Mouse (Mus musculus): ENCODE measurements around the gene Pom121l2. TPM values are rescaled to one million over a fixed set of nuclear protein-coding genes. Genes with fewer than 3 reads are reported as not detected.
A peak's percentile ranks its signal among the peaks of the same experiment; 100 is the strongest.

Pom121l2 gene
- total RNA-seq, 1 experiment: 0.31 TPM

DNA sequence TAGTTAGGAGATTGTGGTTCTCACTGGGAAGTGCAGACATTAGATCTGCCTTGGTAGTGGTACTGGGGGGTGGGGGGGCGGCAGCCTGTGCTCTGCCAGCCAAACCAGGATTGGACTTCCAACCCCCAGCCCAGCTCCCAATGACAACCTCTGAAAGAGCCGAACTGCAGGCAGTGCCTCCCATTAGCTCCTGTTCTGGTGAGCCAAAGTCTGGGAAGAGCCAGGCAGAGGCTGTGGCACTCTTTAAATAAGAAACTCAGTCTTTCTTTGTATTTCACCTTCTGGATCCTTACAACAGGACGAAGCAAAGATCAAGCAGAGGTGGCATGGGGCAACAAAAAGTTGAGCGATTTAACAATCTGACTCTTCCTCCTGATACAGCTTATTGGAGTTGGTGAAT is 18.2 kb downstream of the Pom121l2 start:
- no peaks in the 10 kb centered on the region for H3K36me3 ChIP-seq (ENCODE audit: control insufficient read depth, insufficient read depth, low read length, poor library complexity, severe bottlenecking)
- H3K4me1 ChIP-seq (ENCODE audit: control insufficient read depth in 2 of 2, insufficient read depth in 2 of 2, low read length in 2 of 2, poor library complexity in 1 of 2): peaks cover 2 to 4% of the 10 kb centered on the region in 2 experiments; a peak in 2 of 4 replicates
- no peak for TF ChIP-seq MAFK (IDR thresholded peaks at IDR 0.05; ENCODE audit: insufficient read depth, low read depth, low read length)
- TF ChIP-seq ZC3H11A (IDR thresholded peaks at IDR 0.05; ENCODE audit: borderline replicate concordance, low read depth, low read length): no peak
- TF ChIP-seq CHD2 (IDR thresholded peaks at IDR 0.05; ENCODE audit: low read depth, low read length): no peak
- TF ChIP-seq HCFC1 (IDR thresholded peaks at IDR 0.05; ENCODE audit: borderline replicate concordance, insufficient read depth, low read length): no peak
- no peak for TF ChIP-seq ZNF384 (IDR thresholded peaks at IDR 0.05; ENCODE audit: low read depth, low read length)
- no peak for DNase-seq (ENCODE audit: low read depth, low spot score)
- no peaks in the 10 kb centered on the region for H3K9me3 ChIP-seq (ENCODE audit: control insufficient read depth, insufficient read depth, low read depth, low read length)
- H3K27ac ChIP-seq (ENCODE audit: insufficient read depth, low read depth, low read length, poor library complexity, severe bottlenecking): no peak overlapping the region
- no peak overlapping the region for H3K9ac ChIP-seq (ENCODE audit: insufficient read depth, low read depth, low read length, poor library complexity, severe bottlenecking)
- H3K4me3 ChIP-seq (ENCODE audit: insufficient read depth in 1 of 2, low read depth in 1 of 2, low read length in 2 of 2, poor library complexity in 1 of 2, severe bottlenecking in 1 of 2): no peak overlapping the region
- in situ Hi-C loops (cut with MboI; ENCODE audit: low sequenced_read_pairs in 2 of 2, unreplicated experiment in 2 of 2): no loop called here

GRCm38 (mm10) chr13:22001346-22001745 is 20.4 kb downstream of the Pom121l2 start:
- TF ChIP-seq CHD2 (IDR thresholded peaks at IDR 0.05; ENCODE audit: low read depth, low read length) (no peak), MAFK (IDR thresholded peaks at IDR 0.05; ENCODE audit: insufficient read depth, low read depth, low read length) (no peak), ZC3H11A (IDR thresholded peaks at IDR 0.05; ENCODE audit: borderline replicate concordance, low read depth, low read length) (no peak), ZNF384 (IDR thresholded peaks at IDR 0.05; ENCODE audit: low read depth, low read length) (no peak), HCFC1 (IDR thresholded peaks at IDR 0.05; ENCODE audit: borderline replicate concordance, insufficient read depth, low read length) (no peak)

DNA sequence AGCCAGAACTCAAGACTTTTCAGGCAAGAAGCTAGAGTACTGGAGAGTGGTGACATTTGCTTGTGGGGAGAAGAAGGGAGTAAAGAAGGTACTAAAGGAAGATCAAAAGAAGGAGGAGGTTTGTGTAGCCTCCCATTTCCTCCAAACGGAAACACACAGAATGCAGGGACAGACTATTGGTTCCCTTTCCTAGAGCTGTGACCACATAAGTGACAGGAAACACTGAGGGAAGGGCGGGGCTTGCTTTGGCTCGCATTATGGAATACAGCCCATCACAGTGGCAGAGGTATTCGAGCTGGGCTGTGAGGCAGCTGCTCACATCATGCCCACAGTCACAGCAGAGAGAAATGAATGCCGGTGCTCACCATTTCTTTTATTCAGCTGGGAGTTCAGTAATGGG is 20.8 kb downstream of the Pom121l2 start:
- Histone ChIP-seq H3K36me3 (ENCODE audit: control insufficient read depth, insufficient read depth, low read length, poor library complexity, severe bottlenecking) (no peaks in the 10 kb centered on the region), H3K4me1 (ENCODE audit: control insufficient read depth in 2 of 2, insufficient read depth in 2 of 2, low read length in 2 of 2, poor library complexity in 1 of 2) (peaks cover under 1 to 2% of the 10 kb centered on the region in 2 experiments; a peak in 2 of 4 replicates), H3K4me3 (ENCODE audit: insufficient read depth in 1 of 2, low read depth in 1 of 2, low read length in 2 of 2, poor library complexity in 1 of 2, severe bottlenecking in 1 of 2) (no peak overlapping the region), H3K27ac (ENCODE audit: insufficient read depth, low read depth, low read length, poor library complexity, severe bottlenecking) (no peak overlapping the region), H3K9me3 (ENCODE audit: control insufficient read depth, insufficient read depth, low read depth, low read length) (no peaks in the 10 kb centered on the region), H3K9ac (ENCODE audit: insufficient read depth, low read depth, low read length, poor library complexity, severe bottlenecking) (no peak overlapping the region)
- no peak for TF ChIP-seq ZNF384 (IDR thresholded peaks at IDR 0.05; ENCODE audit: low read depth, low read length)
- TF ChIP-seq CHD2 (IDR thresholded peaks at IDR 0.05; ENCODE audit: low read depth, low read length): no peak
- no peak for TF ChIP-seq ZC3H11A (IDR thresholded peaks at IDR 0.05; ENCODE audit: borderline replicate concordance, low read depth, low read length)
- no peak for TF ChIP-seq MAFK (IDR thresholded peaks at IDR 0.05; ENCODE audit: insufficient read depth, low read depth, low read length)
- TF ChIP-seq HCFC1 (IDR thresholded peaks at IDR 0.05; ENCODE audit: borderline replicate concordance, insufficient read depth, low read length): no peak
- in situ Hi-C loops (cut with MboI; ENCODE audit: low sequenced_read_pairs in 2 of 2, unreplicated experiment in 2 of 2): loop anchor here in 1 of 2 experiments (25.0 kb wide), 1 partner anchor 740 kb away; no protein-coding TSS in a partner anchor
- no peak for DNase-seq (ENCODE audit: low read depth, low spot score)

More at GRCm38 (mm10) chr13:22001346-22001745, 20.4 kb downstream of the Pom121l2 start:
- H3K4me3 ChIP-seq (ENCODE audit: insufficient read depth in 1 of 2, low read depth in 1 of 2, low read length in 2 of 2, poor library complexity in 1 of 2, severe bottlenecking in 1 of 2): no peak overlapping the region
- peaks cover 2% of the 10 kb centered on the region in 2 experiments; a peak in 2 of 4 replicates for H3K4me1 ChIP-seq (ENCODE audit: control insufficient read depth in 2 of 2, insufficient read depth in 2 of 2, low read length in 2 of 2, poor library complexity in 1 of 2)
- no peaks in the 10 kb centered on the region for H3K9me3 ChIP-seq (ENCODE audit: control insufficient read depth, insufficient read depth, low read depth, low read length)
- in situ Hi-C loops (cut with MboI; ENCODE audit: low sequenced_read_pairs in 2 of 2, unreplicated experiment in 2 of 2): loop anchor here in 1 of 2 experiments (25.0 kb wide), 1 partner anchor 739 kb away; no protein-coding TSS in a partner anchor
- no peak overlapping the region for H3K9ac ChIP-seq (ENCODE audit: insufficient read depth, low read depth, low read length, poor library complexity, severe bottlenecking)
- DNase-seq (ENCODE audit: low read depth, low spot score): no peak
- H3K36me3 ChIP-seq (ENCODE audit: control insufficient read depth, insufficient read depth, low read length, poor library complexity, severe bottlenecking): no peaks in the 10 kb centered on the region
- no peak overlapping the region for H3K27ac ChIP-seq (ENCODE audit: insufficient read depth, low read depth, low read length, poor library complexity, severe bottlenecking)

GRCm38 (mm10) chr13:22005605-22006333 is 24.8 kb downstream of the Pom121l2 start:
- no peaks in the 10 kb centered on the region for H3K4me1 ChIP-seq (ENCODE audit: control insufficient read depth in 2 of 2, insufficient read depth in 2 of 2, low read length in 2 of 2, poor library complexity in 1 of 2)
- peak overlapping the region; percentile 18 for H3K9ac ChIP-seq (ENCODE audit: insufficient read depth, low read depth, low read length, poor library complexity, severe bottlenecking)
- H3K27ac ChIP-seq (ENCODE audit: insufficient read depth, low read depth, low read length, poor library complexity, severe bottlenecking): no peak overlapping the region
- H3K4me3 ChIP-seq (ENCODE audit: insufficient read depth in 1 of 2, low read depth in 1 of 2, low read length in 2 of 2, poor library complexity in 1 of 2, severe bottlenecking in 1 of 2): peak overlapping the region; percentile 69 to 74
- no peaks in the 10 kb centered on the region for H3K36me3 ChIP-seq (ENCODE audit: control insufficient read depth, insufficient read depth, low read length, poor library complexity, severe bottlenecking)
- no peak for DNase-seq (ENCODE audit: low read depth, low spot score)
- TF ChIP-seq MAFK (IDR thresholded peaks at IDR 0.05; ENCODE audit: insufficient read depth, low read depth, low read length): no peak
- TF ChIP-seq HCFC1 (IDR thresholded peaks at IDR 0.05; ENCODE audit: borderline replicate concordance, insufficient read depth, low read length): no peak
- TF ChIP-seq ZNF384 (IDR thresholded peaks at IDR 0.05; ENCODE audit: low read depth, low read length): no peak
- no peak for TF ChIP-seq ZC3H11A (IDR thresholded peaks at IDR 0.05; ENCODE audit: borderline replicate concordance, low read depth, low read length)
- TF ChIP-seq CHD2 (IDR thresholded peaks at IDR 0.05; ENCODE audit: low read depth, low read length): no peak
- in situ Hi-C loops (cut with MboI; ENCODE audit: low sequenced_read_pairs in 2 of 2, unreplicated experiment in 2 of 2): loop anchor here in 1 of 2 experiments (5.0 to 25.0 kb wide), 2 partner anchors 33 to 743 kb away; no protein-coding TSS in a partner anchor
- H3K9me3 ChIP-seq (ENCODE audit: control insufficient read depth, insufficient read depth, low read depth, low read length): no peaks in the 10 kb centered on the region
